Mouse (Mus musculus): ENCODE measurements at regions not wholly inside any gene's neighbourhood (a gene's known extent, or its start where the extent isn't known, plus 50 kb on each side); places are given as distances from the start of the nearest gene placed in this dataset.
A peak's percentile ranks its signal among the peaks of the same experiment; 100 is the strongest.

GRCm38 (mm10) chr15:25284354-25285199 is 129.0 kb downstream of the Basp1 start:
- no peak overlapping the region for H3K4me2 ChIP-seq (ENCODE audit: low read length)
- ATAC-seq (ENCODE audit: low FRiP score, low TSS enrichment) (no peak; the same call in 1 of the 2 replicates), DNase-seq (peak; percentile 76)
- peaks cover 8% of the 10 kb centered on the region for H3K4me1 ChIP-seq (ENCODE audit: control insufficient read depth, insufficient read depth, low read length)
- 37% methylated on average over 17 of the region's 17 CpGs for WGBS
- no peaks in the 10 kb centered on the region for H3K27me3 ChIP-seq (ENCODE audit: control insufficient read depth, insufficient read depth, low read length)
- H3K27ac ChIP-seq (replicated peaks; ENCODE audit: low read depth, low read length): no peak overlapping the region
- H3K4me3 ChIP-seq (replicated peaks; ENCODE audit: low read depth, low read length): no peak overlapping the region
- no peaks in the 10 kb centered on the region for H3K36me3 ChIP-seq (ENCODE audit: control insufficient read depth, insufficient read depth, low read length)
- no peaks in the 10 kb centered on the region for H3K9me3 ChIP-seq (ENCODE audit: control insufficient read depth, low read length)
- no peak overlapping the region for H3K9ac ChIP-seq (replicated peaks; ENCODE audit: low read length)

DNA sequence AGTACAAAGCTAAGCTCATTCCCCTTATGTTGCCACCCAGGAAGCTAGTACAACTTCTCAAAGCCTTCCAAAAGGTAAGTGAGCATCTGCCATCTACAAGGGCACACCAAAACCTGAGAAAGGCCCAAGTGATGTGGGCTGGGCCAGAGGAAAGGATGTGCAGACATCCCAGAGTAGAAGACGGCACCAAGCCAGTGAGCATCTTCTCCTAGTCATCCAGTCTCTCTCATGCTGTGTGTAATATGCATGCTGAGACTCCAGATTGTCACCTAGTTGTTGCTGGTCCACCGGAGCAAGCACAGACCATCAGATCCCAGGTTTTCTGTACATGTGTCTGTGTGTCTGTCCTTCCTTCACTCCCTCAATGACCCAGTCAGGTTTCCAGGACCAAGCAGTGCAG is 129.9 kb downstream of the Basp1 start:
- H3K36me3 ChIP-seq (ENCODE audit: control insufficient read depth, insufficient read depth, low read length): no peaks in the 10 kb centered on the region
- H3K9ac ChIP-seq (replicated peaks; ENCODE audit: low read length): no peak overlapping the region
- ATAC-seq (ENCODE audit: low FRiP score, low TSS enrichment) (no peak), DNase-seq (no peak)
- 97% methylated on average over 2 of the region's 2 CpGs for WGBS
- H3K4me1 ChIP-seq (ENCODE audit: control insufficient read depth, insufficient read depth, low read length): peaks cover 10% of the 10 kb centered on the region
- no peak overlapping the region for H3K4me2 ChIP-seq (ENCODE audit: low read length)
- no peak overlapping the region for H3K27ac ChIP-seq (replicated peaks; ENCODE audit: low read depth, low read length)
- H3K27me3 ChIP-seq (ENCODE audit: control insufficient read depth, insufficient read depth, low read length): no peaks in the 10 kb centered on the region
- no peaks in the 10 kb centered on the region for H3K9me3 ChIP-seq (ENCODE audit: control insufficient read depth, low read length)
- H3K4me3 ChIP-seq (replicated peaks; ENCODE audit: low read depth, low read length): no peak overlapping the region

- WGBS: 85% methylated on average over 9 of the region's 9 CpGs
- Histone ChIP-seq H3K36me3 (ENCODE audit: control insufficient read depth, insufficient read depth, low read length) (no peaks in the 10 kb centered on the region), H3K9me3 (ENCODE audit: control insufficient read depth, low read length) (no peaks in the 10 kb centered on the region), H3K4me3 (replicated peaks; ENCODE audit: low read depth, low read length) (no peak overlapping the region), H3K4me1 (ENCODE audit: control insufficient read depth, insufficient read depth, low read length) (peaks cover 19% of the 10 kb centered on the region), H3K27me3 (ENCODE audit: control insufficient read depth, insufficient read depth, low read length) (no peaks in the 10 kb centered on the region), H3K4me2 (ENCODE audit: low read length) (no peak overlapping the region), H3K9ac (replicated peaks; ENCODE audit: low read length) (no peak overlapping the region), H3K27ac (replicated peaks; ENCODE audit: low read depth, low read length) (no peak overlapping the region)
- ATAC-seq (ENCODE audit: low FRiP score, low TSS enrichment) (no peak), DNase-seq (no peak)
Observed at GRCm38 (mm10) chr15:25282346-25282745, 131.2 kb downstream of the Basp1 start.

DNA sequence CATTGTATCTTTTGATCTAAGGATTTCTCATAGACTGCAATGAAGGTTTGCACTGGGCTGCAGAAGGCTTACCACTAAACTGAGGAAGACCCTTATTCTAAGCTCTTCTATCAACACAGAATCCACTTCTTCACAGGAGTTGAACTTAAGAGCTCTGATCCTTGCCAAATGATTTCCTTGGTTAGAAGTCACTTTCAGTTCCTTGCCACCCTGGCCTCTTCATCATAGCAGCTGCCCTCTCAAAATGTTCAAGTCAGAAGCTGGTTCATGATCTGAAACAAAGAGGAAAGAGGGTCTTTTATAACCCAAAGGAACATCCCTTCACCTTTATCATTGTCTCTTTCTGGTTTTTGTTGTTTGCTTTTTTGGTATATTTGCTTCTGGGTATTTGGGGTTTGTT is 131.6 kb downstream of the Basp1 start:
- ATAC-seq (ENCODE audit: low FRiP score, low TSS enrichment): no peak
- Histone ChIP-seq H3K9me3 (ENCODE audit: control insufficient read depth, low read length) (no peaks in the 10 kb centered on the region), H3K4me2 (ENCODE audit: low read length) (no peak overlapping the region), H3K4me3 (replicated peaks; ENCODE audit: low read depth, low read length) (no peak overlapping the region), H3K27ac (replicated peaks; ENCODE audit: low read depth, low read length) (no peak overlapping the region), H3K27me3 (ENCODE audit: control insufficient read depth, insufficient read depth, low read length) (no peaks in the 10 kb centered on the region), H3K9ac (replicated peaks; ENCODE audit: low read length) (no peak overlapping the region), H3K36me3 (ENCODE audit: control insufficient read depth, insufficient read depth, low read length) (no peaks in the 10 kb centered on the region), H3K4me1 (ENCODE audit: control insufficient read depth, insufficient read depth, low read length) (peaks cover 19% of the 10 kb centered on the region)
- DNase-seq: no peak

DNA sequence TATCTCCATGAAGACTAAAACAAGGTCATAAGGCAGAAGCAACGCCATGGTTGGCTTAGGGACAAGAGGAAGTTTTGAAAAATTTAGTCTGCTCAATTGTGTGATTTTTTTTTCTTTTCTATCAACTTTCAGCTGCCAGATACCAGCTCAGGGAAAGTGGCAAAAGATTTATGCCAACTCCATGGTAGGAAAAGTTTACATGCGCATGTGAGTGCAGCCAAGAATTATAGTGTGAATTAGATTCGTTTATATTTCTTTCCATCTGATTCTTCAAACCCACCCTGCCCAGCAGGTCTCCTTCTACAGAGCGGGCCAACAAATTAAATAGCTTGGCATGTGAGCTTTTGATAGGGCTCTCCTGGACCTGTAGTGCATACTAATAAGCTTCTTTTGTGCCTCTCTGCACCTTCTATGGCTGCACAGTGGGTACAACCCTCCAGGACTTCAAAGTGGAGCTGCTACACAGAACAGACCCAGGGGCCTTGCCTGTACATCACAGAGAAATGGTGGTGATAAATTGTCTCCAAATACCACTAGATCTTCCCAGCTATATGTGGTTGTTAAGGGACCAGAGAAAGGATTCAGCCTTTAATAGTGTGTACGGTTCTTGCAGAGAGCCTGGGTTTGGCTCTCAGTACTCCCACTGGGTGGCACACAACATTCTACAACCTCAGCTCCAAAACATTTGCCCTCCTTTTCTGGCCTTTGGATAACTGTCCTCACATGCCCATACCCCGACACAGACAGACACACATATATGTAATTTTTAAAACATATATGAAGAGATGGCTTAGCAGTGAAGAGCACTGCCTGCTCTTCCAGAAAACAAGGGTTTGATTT is 135.0 kb downstream of the Basp1 start:
- Histone ChIP-seq H3K4me3 (replicated peaks; ENCODE audit: low read depth, low read length) (no peak overlapping the region), H3K9ac (replicated peaks; ENCODE audit: low read length) (no peak overlapping the region), H3K4me2 (ENCODE audit: low read length) (no peak overlapping the region), H3K4me1 (ENCODE audit: control insufficient read depth, insufficient read depth, low read length) (0 out of 2 replicates have a peak, but pooled peaks cover 11% of the 10 kb centered on the region), H3K9me3 (ENCODE audit: control insufficient read depth, low read length) (no peaks in the 10 kb centered on the region), H3K36me3 (ENCODE audit: control insufficient read depth, insufficient read depth, low read length) (no peaks in the 10 kb centered on the region), H3K27ac (replicated peaks; ENCODE audit: low read depth, low read length) (peak overlapping the region; percentile 5; the same call in 1 of the 2 replicates), H3K27me3 (ENCODE audit: control insufficient read depth, insufficient read depth, low read length) (no peaks in the 10 kb centered on the region)
- peak; percentile 81 for ATAC-seq (ENCODE audit: low FRiP score, low TSS enrichment)
- DNase-seq: peak; percentile 62
- WGBS: 45% methylated on average over 6 of the region's 6 CpGs

DNA sequence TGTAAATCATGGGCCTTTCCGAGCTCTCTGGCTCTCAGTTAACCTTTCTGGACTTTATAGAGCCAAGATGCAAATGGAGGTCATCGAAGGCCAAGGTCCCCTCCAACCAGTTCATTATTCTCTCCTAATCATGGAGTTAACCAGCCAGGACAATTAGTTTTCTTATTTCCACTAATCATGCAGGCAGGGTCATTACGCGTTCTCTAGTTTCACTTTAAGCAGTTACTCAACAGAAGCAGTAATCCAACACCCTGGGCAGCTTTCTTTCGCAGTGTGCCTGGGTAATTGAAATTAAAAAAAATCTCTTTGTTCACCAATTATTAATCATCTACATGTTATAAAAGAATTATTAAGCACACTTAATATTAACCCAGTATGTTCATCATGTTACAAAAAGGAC is 137.3 kb downstream of the Basp1 start:
- Histone ChIP-seq H3K9ac (replicated peaks; ENCODE audit: low read length) (no peak overlapping the region), H3K36me3 (ENCODE audit: control insufficient read depth, insufficient read depth, low read length) (no peaks in the 10 kb centered on the region), H3K9me3 (ENCODE audit: control insufficient read depth, low read length) (no peaks in the 10 kb centered on the region), H3K4me3 (replicated peaks; ENCODE audit: low read depth, low read length) (no peak overlapping the region), H3K4me1 (ENCODE audit: control insufficient read depth, insufficient read depth, low read length) (0 out of 2 replicates have a peak, but pooled peaks cover 11% of the 10 kb centered on the region), H3K27ac (replicated peaks; ENCODE audit: low read depth, low read length) (no peak overlapping the region), H3K4me2 (ENCODE audit: low read length) (no peak overlapping the region), H3K27me3 (ENCODE audit: control insufficient read depth, insufficient read depth, low read length) (no peaks in the 10 kb centered on the region)
- no peak for ATAC-seq (ENCODE audit: low FRiP score, low TSS enrichment)
- no peak for DNase-seq
- 84% methylated on average over 5 of the region's 5 CpGs for WGBS

- no peaks in the 10 kb centered on the region for H3K27me3 ChIP-seq (ENCODE audit: control insufficient read depth, insufficient read depth, low read length)
- WGBS: 90% methylated on average over 5 of the region's 5 CpGs
- H3K4me3 ChIP-seq (replicated peaks; ENCODE audit: low read depth, low read length): no peak overlapping the region
- no peaks in the 10 kb centered on the region for H3K9me3 ChIP-seq (ENCODE audit: control insufficient read depth, low read length)
- no peak overlapping the region for H3K4me2 ChIP-seq (ENCODE audit: low read length)
- no peak overlapping the region for H3K27ac ChIP-seq (replicated peaks; ENCODE audit: low read depth, low read length)
- no peak for ATAC-seq (ENCODE audit: low FRiP score, low TSS enrichment)
- H3K9ac ChIP-seq (replicated peaks; ENCODE audit: low read length): no peak overlapping the region
- no peak for DNase-seq
- no peaks in the 10 kb centered on the region for H3K4me1 ChIP-seq (ENCODE audit: control insufficient read depth, insufficient read depth, low read length)
- H3K36me3 ChIP-seq (ENCODE audit: control insufficient read depth, insufficient read depth, low read length): no peaks in the 10 kb centered on the region
Observed at GRCm38 (mm10) chr15:25271886-25272285, 141.7 kb downstream of the Basp1 start.

DNA sequence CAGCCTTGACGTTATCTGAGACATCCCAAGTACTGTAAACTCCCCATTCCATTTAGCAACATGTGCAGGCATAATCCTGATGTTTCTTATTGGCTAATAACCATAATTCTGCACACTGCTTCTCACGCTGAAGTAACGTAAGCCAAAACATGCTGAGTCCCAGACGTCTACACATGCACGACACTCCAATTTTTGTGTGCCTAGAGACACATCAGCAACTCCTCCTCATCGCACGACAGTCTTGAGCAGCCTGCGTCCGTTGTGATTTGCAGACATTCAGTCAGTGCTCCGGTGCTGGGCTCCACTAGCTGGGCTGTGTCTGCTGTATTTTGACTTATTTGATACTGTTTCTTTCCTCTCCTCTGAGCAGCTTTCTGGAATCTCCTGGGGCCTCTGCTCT is 143.2 kb downstream of the Basp1 start:
- H3K4me3 ChIP-seq (replicated peaks; ENCODE audit: low read depth, low read length): no peak overlapping the region
- no peak overlapping the region for H3K9ac ChIP-seq (replicated peaks; ENCODE audit: low read length)
- no peaks in the 10 kb centered on the region for H3K4me1 ChIP-seq (ENCODE audit: control insufficient read depth, insufficient read depth, low read length)
- no peaks in the 10 kb centered on the region for H3K36me3 ChIP-seq (ENCODE audit: control insufficient read depth, insufficient read depth, low read length)
- no peak overlapping the region for H3K27ac ChIP-seq (replicated peaks; ENCODE audit: low read depth, low read length)
- H3K9me3 ChIP-seq (ENCODE audit: control insufficient read depth, low read length): no peaks in the 10 kb centered on the region
- no peaks in the 10 kb centered on the region for H3K27me3 ChIP-seq (ENCODE audit: control insufficient read depth, insufficient read depth, low read length)
- DNase-seq (no peak), ATAC-seq (ENCODE audit: low FRiP score, low TSS enrichment) (no peak)
- H3K4me2 ChIP-seq (ENCODE audit: low read length): no peak overlapping the region
- 85% methylated on average over 10 of the region's 10 CpGs for WGBS
